Mouse (Mus musculus): ENCODE measurements around the gene Accs.

GRCm38 (mm10) chr2:93871411-93871925 lies 21.7 kb upstream of the Accs start:
- TF ChIP-seq CTCF (conservative IDR thresholded peaks at IDR 0.05 in 1 of 2, IDR thresholded peaks at IDR 0.05 in 1 of 2; ENCODE audit: low read depth in 2 of 2, low read length in 2 of 2) (no peak), POLR2A (IDR thresholded peaks at IDR 0.05; ENCODE audit: low read depth, low read length) (no peak), ZNF384 (IDR thresholded peaks at IDR 0.05; ENCODE audit: low read depth, low read length) (no peak), NRF1 (IDR thresholded peaks at IDR 0.05; ENCODE audit: low read depth, low read length) (no peak)
